Mouse (Mus musculus) ovary, postnatal 10 days (tissue): ENCODE measurements around the gene Nfam1.

ENCODE experiments used
- DNase-seq: peaks from one replicate; pipeline ENCODE4 v3.0.0; 2022; ENCODE audit warnings: low spot score

Gene Nfam1

GRCm38 (mm10) chr15:82992079-82992783, 40.9 kb downstream of the Nfam1 start:
- DNase-seq = no peak

GRCm38 (mm10) chr15:82989190-82989704, 43.9 kb downstream of the Nfam1 start:
- DNase-seq = no peak

- peak; percentile 82 for DNase-seq
These were observed 45.4 kb downstream of the Nfam1 start, which contains the start of gene Tcf20 for GRCm38 (mm10) chr15:82987732-82988112. Tcf20 (minus strand) TSS chr15:82987872.

GRCm38 (mm10) chr15:82987014-82987731, 45.9 kb downstream of the Nfam1 start:
- DNase-seq = no peak

GRCm38 (mm10) chr15:82984574-82984973, 48.5 kb downstream of the Nfam1 start:
- DNase-seq = no peak

- DNase-seq = no peak
These were observed 49.0 kb downstream of the Nfam1 start for GRCm38 (mm10) chr15:82984097-82984496.

GRCm38 (mm10) chr15:82983416-82984026, 49.6 kb downstream of the Nfam1 start:
- no peak for DNase-seq

- no peak for DNase-seq
These were observed 50.2 kb downstream of the Nfam1 start for GRCm38 (mm10) chr15:82982724-82983415.

- DNase-seq = no peak
These were observed 51.2 kb downstream of the Nfam1 start for GRCm38 (mm10) chr15:82981676-82982520.

GRCm38 (mm10) chr15:82979531-82979930, 53.6 kb downstream of the Nfam1 start:
- no peak for DNase-seq

GRCm38 (mm10) chr15:82974471-82974870, 58.6 kb downstream of the Nfam1 start:
- no peak for DNase-seq

GRCm38 (mm10) chr15:82969206-82969721, 63.8 kb downstream of the Nfam1 start:
- no peak for DNase-seq

- no peak for DNase-seq
These were observed 64.7 kb downstream of the Nfam1 start for GRCm38 (mm10) chr15:82968449-82968848.

- DNase-seq = no peak
These were observed 65.2 kb downstream of the Nfam1 start for GRCm38 (mm10) chr15:82967947-82968346.

- DNase-seq = no peak
These were observed 68.8 kb downstream of the Nfam1 start for GRCm38 (mm10) chr15:82964266-82964825.

GRCm38 (mm10) chr15:82963556-82964156, 69.5 kb downstream of the Nfam1 start:
- DNase-seq = no peak

GRCm38 (mm10) chr15:82963090-82963489, 70.0 kb downstream of the Nfam1 start:
- DNase-seq = no peak

- no peak for DNase-seq
These were observed 70.6 kb downstream of the Nfam1 start for GRCm38 (mm10) chr15:82962536-82962935.

- no peak for DNase-seq
These were observed 72.1 kb downstream of the Nfam1 start for GRCm38 (mm10) chr15:82960786-82961561.
